Mouse (Mus musculus) activated CD4-positive, CD25-positive, alpha-beta regulatory T cell, adult 4 months (primary cell): ENCODE data around the gene Rnpc3. TPM values are rescaled to one million over a fixed set of nuclear protein-coding genes. Genes with fewer than 3 reads are reported as not detected.
A peak's percentile ranks its signal among the peaks of the same experiment; 100 is the strongest.
"Not testable (repeated sequence)": the region's sequence is repeated elsewhere in the genome, so short reads cannot be mapped to it uniquely, and the experiment has no call there.

ENCODE experiments used
- ATAC-seq: one replicate; pipeline ENCODE4 v1.8.0; 2017
- polyA plus RNA-seq, 2 experiments: library from polyadenylated mRNA; unstranded; fragments of 100-300 nt; shearing (Covaris generic); gene quantifications; one replicate each; pipeline ENCODE4 v1.2.1; 2017

The Rnpc3 gene
- 10 to 100 TPM; 32.3 to 38.7 TPM for polyA plus RNA-seq

DNA sequence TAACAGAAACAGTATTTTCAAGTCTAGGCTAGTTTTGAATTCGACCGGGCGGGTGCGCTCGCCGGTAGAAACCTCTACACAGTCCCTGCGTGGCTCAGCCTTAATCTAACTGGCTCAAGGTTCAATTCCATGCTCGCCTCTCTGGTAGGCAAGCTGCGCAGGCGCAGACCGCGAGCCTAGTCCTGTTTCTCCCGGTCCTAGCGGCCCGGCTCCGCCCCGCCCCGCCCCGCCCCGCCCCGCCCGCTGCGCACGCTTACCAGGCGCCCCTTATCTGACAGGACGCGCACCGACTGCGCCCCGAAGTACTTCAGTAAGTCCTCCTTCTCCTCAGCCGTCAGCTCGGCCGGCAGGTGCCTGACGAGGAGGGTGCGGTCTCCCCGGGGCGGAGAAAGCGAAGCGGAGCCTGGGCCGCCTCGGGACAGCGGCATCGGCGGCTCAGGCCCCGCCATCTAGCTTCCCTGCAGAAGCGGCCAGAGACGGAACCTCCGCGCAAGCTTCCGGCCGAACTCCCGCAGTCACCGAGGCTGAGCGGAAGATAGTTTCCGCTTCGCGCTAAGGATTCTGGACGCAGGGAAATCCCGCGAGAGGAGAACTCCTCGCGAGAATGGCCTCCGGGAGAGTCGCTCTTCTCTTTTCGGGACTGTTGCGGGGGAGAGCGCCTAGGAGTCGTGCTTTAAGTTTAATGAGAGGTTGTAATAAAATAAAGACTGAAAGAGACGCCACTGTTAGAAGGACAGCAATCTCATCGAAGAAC, at the start of gene Rnpc3:
Gene Rnpc3, minus strand, starts transcription at position 544 of the 754 bp plus-strand sequence.
- peak; percentile 95 for ATAC-seq

GRCm38 (mm10) chr3:113656940-113657339, 27.0 kb upstream of the Rnpc3 start:
- peak; percentile 72 for ATAC-seq

GRCm38 (mm10) chr3:113654335-113654734, 24.4 kb upstream of the Rnpc3 start:
- ATAC-seq = no peak

DNA sequence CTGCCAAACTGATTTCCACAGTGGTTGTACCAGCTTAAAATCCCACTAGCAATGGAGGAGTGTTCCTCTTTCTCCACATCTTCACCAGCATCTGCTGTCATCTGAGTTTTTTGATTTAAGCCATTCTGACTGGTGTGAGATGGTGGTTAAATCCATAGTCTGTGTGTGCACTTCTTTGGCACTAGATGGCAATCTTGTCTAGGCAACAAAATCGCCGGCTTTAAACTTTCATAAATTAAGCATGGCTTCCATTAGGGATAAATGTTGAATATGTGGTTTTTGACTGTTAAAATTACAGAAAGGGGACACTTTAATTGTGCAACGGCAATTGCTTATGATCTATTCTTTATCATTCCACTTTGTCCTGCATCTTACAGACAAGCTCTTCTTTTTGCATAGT, 21.4 kb upstream of the Rnpc3 start:
- not testable (repeated sequence) for ATAC-seq

- no peak for ATAC-seq
Measured at GRCm38 (mm10) chr3:113639545-113639944, 9.6 kb upstream of the Rnpc3 start.

DNA sequence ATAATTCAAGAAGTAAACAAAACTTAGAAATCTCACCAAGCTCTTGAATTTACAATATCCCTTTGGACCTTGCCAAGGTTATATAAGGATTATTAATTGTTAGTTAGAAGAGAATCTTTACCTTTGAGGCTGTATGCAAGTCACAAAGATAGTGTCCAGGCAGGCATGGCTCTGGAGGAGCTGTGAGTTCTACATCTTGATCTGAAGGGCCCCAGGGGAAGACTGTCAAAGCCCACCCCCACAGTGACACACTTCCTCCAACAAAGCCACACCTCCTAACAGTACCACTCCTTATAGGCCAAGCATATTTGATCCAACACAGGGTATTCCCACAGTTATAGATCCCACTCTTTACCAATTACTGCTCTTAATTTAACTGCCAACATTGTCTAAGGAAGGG, 4.3 kb upstream of the Rnpc3 start:
- ATAC-seq = no peak

DNA sequence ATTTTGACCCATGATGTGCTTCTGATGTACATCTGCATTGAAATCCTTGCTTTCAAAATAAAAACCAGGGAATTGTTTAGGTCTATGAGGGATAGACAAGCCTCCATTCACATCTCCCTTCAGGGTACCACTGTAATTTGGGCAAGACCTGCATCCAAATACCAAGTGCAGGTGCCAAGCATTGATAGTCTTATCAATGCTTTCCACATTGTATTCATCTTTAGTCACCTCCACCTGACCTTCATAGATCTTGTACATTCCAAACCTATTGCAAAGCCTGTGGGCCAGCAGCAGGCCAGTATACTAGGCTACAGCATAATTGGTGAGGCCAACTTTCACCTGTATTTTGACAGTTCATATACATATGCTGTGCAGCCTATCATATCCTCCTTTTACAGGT, 1.7 kb upstream of the Rnpc3 start:
- ATAC-seq = no peak

GRCm38 (mm10) chr3:113630564-113630963, 615 bp upstream of the Rnpc3 start:
- peak; percentile 28 for ATAC-seq

DNA sequence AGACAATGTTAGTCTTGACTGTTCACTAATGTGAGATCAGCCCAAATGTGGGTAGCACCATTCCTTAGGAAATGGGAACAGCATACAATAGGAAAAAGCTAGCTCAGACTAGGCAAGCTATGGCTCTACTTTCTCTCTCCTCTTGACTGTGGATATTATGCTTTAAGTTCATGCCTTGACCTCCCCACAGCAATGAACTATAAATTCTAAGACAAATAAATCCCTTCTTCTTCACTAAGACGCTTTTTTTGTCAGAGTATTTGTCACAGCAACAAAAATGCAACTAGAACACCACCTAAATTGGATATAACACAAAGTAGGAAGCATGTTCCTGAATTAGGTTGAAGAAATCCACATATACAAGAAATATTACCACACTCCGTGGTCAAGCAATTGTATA, 23.4 kb downstream of the Rnpc3 start, which contains the start of gene Amy1:
Gene Amy1, minus strand, starts transcription at position 101 of the 400 bp plus-strand sequence.
- ATAC-seq = no peak

GRCm38 (mm10) chr3:113590844-113591243, 39.1 kb downstream of the Rnpc3 start:
- ATAC-seq = no peak

DNA sequence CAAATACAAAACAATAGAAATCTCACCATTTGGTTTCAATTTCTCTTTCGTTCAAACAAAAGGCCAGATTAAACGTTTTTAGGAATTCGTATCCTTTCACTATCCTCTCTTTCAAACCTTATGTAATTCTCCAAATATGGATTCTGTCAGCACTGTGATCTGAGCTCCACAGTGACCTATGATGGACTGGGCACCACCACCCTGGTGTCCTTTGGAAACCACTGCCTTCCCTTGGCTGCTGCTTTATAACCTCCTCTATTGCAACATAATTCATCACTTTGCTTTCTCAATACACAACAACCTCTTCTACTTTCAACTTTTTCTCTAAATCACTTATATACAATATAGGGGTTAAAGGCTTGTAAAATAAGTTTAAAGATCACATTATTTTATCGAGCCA, 55.4 kb downstream of the Rnpc3 start:
- no peak for ATAC-seq

- no peak for ATAC-seq
Measured at GRCm38 (mm10) chr3:113574138-113574537, 55.8 kb downstream of the Rnpc3 start.

GRCm38 (mm10) chr3:113572158-113572557, 57.8 kb downstream of the Rnpc3 start:
- no peak for ATAC-seq

Other genes starting within 250 kb of the Rnpc3 start
- gene Amy2a1, start 97.7 kb downstream of the Rnpc3 start, polyA plus RNA-seq = not detected
- gene Amy1, start 23.4 kb downstream of the Rnpc3 start, polyA plus RNA-seq = 1 to 10 TPM in 1 of 2 experiments, under 1 TPM in 1; 0.86 to 2.0 TPM